Mouse (Mus musculus): Measurements from ENCODE around the gene Mast3. TPM values are rescaled to one million over a fixed set of nuclear protein-coding genes. Genes with fewer than 3 reads are reported as not detected.

Mast3 gene
- polyA plus RNA-seq, 1 experiment from 2014 or later: 10.0 TPM

- Histone ChIP-seq H3K27me3 (ENCODE audit: control insufficient read depth, insufficient read depth, low read length) (no peaks in the 10 kb centered on the region), H3K36me3 (ENCODE audit: control insufficient read depth, insufficient read depth, low read length) (no peaks in the 10 kb centered on the region), H3K4me3 (replicated peaks; ENCODE audit: low read length) (no peak overlapping the region), H3K4me1 (ENCODE audit: control insufficient read depth, insufficient read depth, low read length) (peaks cover 18% of the 10 kb centered on the region), H3K9me3 (replicated peaks; ENCODE audit: control insufficient read depth, low read length) (no peaks in the 10 kb centered on the region), H3K4me2 (ENCODE audit: low read depth, low read length) (no peak overlapping the region), H3K27ac (ENCODE audit: low read length) (no peak overlapping the region), H3K9ac (ENCODE audit: low read length) (no peak overlapping the region)
- no peak for ATAC-seq (ENCODE audit: insufficient read depth, low FRiP score)
- 46% methylated on average over 5 of the region's 5 CpGs for whole genome bisulfite sequencing
These were observed 40.3 kb upstream of the Mast3 start for GRCm38 (mm10) chr8:70845108-70845507.

- H3K4me2 ChIP-seq (ENCODE audit: low read depth, low read length): no peak overlapping the region
- WGBS: under 1% methylated on average over 6 of the region's 6 CpGs
- H3K4me3 ChIP-seq (replicated peaks; ENCODE audit: low read length): no peak overlapping the region
- H3K9me3 ChIP-seq (replicated peaks; ENCODE audit: control insufficient read depth, low read length): no peaks in the 10 kb centered on the region
- no peaks in the 10 kb centered on the region for H3K27me3 ChIP-seq (ENCODE audit: control insufficient read depth, insufficient read depth, low read length)
- H3K27ac ChIP-seq (ENCODE audit: low read length): no peak overlapping the region
- peak overlapping the region; percentile 49 for H3K9ac ChIP-seq (ENCODE audit: low read length)
- H3K4me1 ChIP-seq (ENCODE audit: control insufficient read depth, insufficient read depth, low read length): peaks cover 20% of the 10 kb centered on the region
- H3K36me3 ChIP-seq (ENCODE audit: control insufficient read depth, insufficient read depth, low read length): no peaks in the 10 kb centered on the region
- no peak for ATAC-seq (ENCODE audit: insufficient read depth, low FRiP score)
These were observed 39.7 kb upstream of the Mast3 start for GRCm38 (mm10) chr8:70844523-70844922.

- H3K27ac ChIP-seq (ENCODE audit: low read length): no peak overlapping the region
- no peaks in the 10 kb centered on the region for H3K27me3 ChIP-seq (ENCODE audit: control insufficient read depth, insufficient read depth, low read length)
- no peak overlapping the region for H3K4me2 ChIP-seq (ENCODE audit: low read depth, low read length)
- WGBS: 84% methylated on average over 8 of the region's 8 CpGs
- H3K4me3 ChIP-seq (replicated peaks; ENCODE audit: low read length): no peak overlapping the region
- peaks cover 22% of the 10 kb centered on the region for H3K4me1 ChIP-seq (ENCODE audit: control insufficient read depth, insufficient read depth, low read length)
- H3K9ac ChIP-seq (ENCODE audit: low read length): no peak overlapping the region
- no peaks in the 10 kb centered on the region for H3K9me3 ChIP-seq (replicated peaks; ENCODE audit: control insufficient read depth, low read length)
- no peak for ATAC-seq (ENCODE audit: insufficient read depth, low FRiP score)
- H3K36me3 ChIP-seq (ENCODE audit: control insufficient read depth, insufficient read depth, low read length): no peaks in the 10 kb centered on the region
These were observed 39.1 kb upstream of the Mast3 start for GRCm38 (mm10) chr8:70843941-70844340.

- ATAC-seq (ENCODE audit: insufficient read depth, low FRiP score): no peak
- Histone ChIP-seq H3K9me3 (replicated peaks; ENCODE audit: control insufficient read depth, low read length) (no peaks in the 10 kb centered on the region), H3K4me3 (replicated peaks; ENCODE audit: low read length) (no peak overlapping the region), H3K9ac (ENCODE audit: low read length) (no peak overlapping the region; the same call in 1 of the 2 replicates), H3K36me3 (ENCODE audit: control insufficient read depth, insufficient read depth, low read length) (no peaks in the 10 kb centered on the region), H3K4me1 (ENCODE audit: control insufficient read depth, insufficient read depth, low read length) (peaks cover 28% of the 10 kb centered on the region), H3K4me2 (ENCODE audit: low read depth, low read length) (no peak overlapping the region), H3K27ac (ENCODE audit: low read length) (no peak overlapping the region), H3K27me3 (ENCODE audit: control insufficient read depth, insufficient read depth, low read length) (no peaks in the 10 kb centered on the region)
- WGBS: 78% methylated on average over 5 of the region's 5 CpGs
These were observed 38.4 kb upstream of the Mast3 start for GRCm38 (mm10) chr8:70843214-70843773.

GRCm38 (mm10) chr8:70842484-70842883, 37.6 kb upstream of the Mast3 start:
- H3K4me2 ChIP-seq (ENCODE audit: low read depth, low read length): no peak overlapping the region
- 73% methylated on average over 25 of the region's 25 CpGs for WGBS
- no peak for ATAC-seq (ENCODE audit: insufficient read depth, low FRiP score)

GRCm38 (mm10) chr8:70841147-70842072, 36.6 kb upstream of the Mast3 start:
- Histone ChIP-seq H3K9ac (ENCODE audit: low read length) (peak overlapping the region; percentile 65), H3K4me1 (ENCODE audit: control insufficient read depth, insufficient read depth, low read length) (peaks cover 29% of the 10 kb centered on the region), H3K36me3 (ENCODE audit: control insufficient read depth, insufficient read depth, low read length) (no peaks in the 10 kb centered on the region), H3K27me3 (ENCODE audit: control insufficient read depth, insufficient read depth, low read length) (no peaks in the 10 kb centered on the region), H3K27ac (ENCODE audit: low read length) (peak overlapping the region; percentile 95), H3K4me2 (ENCODE audit: low read depth, low read length) (peak overlapping the region; percentile 40), H3K9me3 (replicated peaks; ENCODE audit: control insufficient read depth, low read length) (no peaks in the 10 kb centered on the region), H3K4me3 (replicated peaks; ENCODE audit: low read length) (no peak overlapping the region)
- 25% methylated on average over 22 of the region's 22 CpGs for WGBS
- ATAC-seq (ENCODE audit: insufficient read depth, low FRiP score): no peak

More at GRCm38 (mm10) chr8:70842484-70842883, 37.6 kb upstream of the Mast3 start:
- no peaks in the 10 kb centered on the region for H3K36me3 ChIP-seq (ENCODE audit: control insufficient read depth, insufficient read depth, low read length)
- no peaks in the 10 kb centered on the region for H3K27me3 ChIP-seq (ENCODE audit: control insufficient read depth, insufficient read depth, low read length)
- no peak overlapping the region for H3K9ac ChIP-seq (ENCODE audit: low read length)
- H3K9me3 ChIP-seq (replicated peaks; ENCODE audit: control insufficient read depth, low read length): no peaks in the 10 kb centered on the region
- H3K4me3 ChIP-seq (replicated peaks; ENCODE audit: low read length): no peak overlapping the region
- H3K27ac ChIP-seq (ENCODE audit: low read length): no peak overlapping the region
- H3K4me1 ChIP-seq (ENCODE audit: control insufficient read depth, insufficient read depth, low read length): peaks cover 29% of the 10 kb centered on the region

- Histone ChIP-seq H3K36me3 (ENCODE audit: control insufficient read depth, insufficient read depth, low read length) (0 out of 2 replicates have a peak, but pooled peaks cover 4% of the 10 kb centered on the region), H3K27me3 (ENCODE audit: control insufficient read depth, insufficient read depth, low read length) (no peaks in the 10 kb centered on the region), H3K4me2 (ENCODE audit: low read depth, low read length) (no peak overlapping the region), H3K9ac (ENCODE audit: low read length) (peak overlapping the region; percentile 65; the same call in 1 of the 2 replicates), H3K27ac (ENCODE audit: low read length) (peak overlapping the region; percentile 95), H3K4me3 (replicated peaks; ENCODE audit: low read length) (no peak overlapping the region), H3K9me3 (replicated peaks; ENCODE audit: control insufficient read depth, low read length) (no peaks in the 10 kb centered on the region), H3K4me1 (ENCODE audit: control insufficient read depth, insufficient read depth, low read length) (peaks cover 29% of the 10 kb centered on the region)
- 39% methylated on average over 10 of the region's 10 CpGs for WGBS
- no peak for ATAC-seq (ENCODE audit: insufficient read depth, low FRiP score)
These were observed 35.7 kb upstream of the Mast3 start for GRCm38 (mm10) chr8:70840590-70840989.

GRCm38 (mm10) chr8:70839408-70840351, 34.8 kb upstream of the Mast3 start, which contains the start of gene Arrdc2:
TSS of gene Arrdc2 (minus strand) at chr8:70839720.
- H3K4me3 ChIP-seq (replicated peaks; ENCODE audit: low read length): peak within 1 kb of the TSS; percentile 66
- 2% methylated on average over 55 of the region's 55 CpGs for WGBS
- peaks cover 29% of the 10 kb centered on the region for H3K4me1 ChIP-seq (ENCODE audit: control insufficient read depth, insufficient read depth, low read length)

More at GRCm38 (mm10) chr8:70839408-70840351, 34.8 kb upstream of the Mast3 start, which contains the start of gene Arrdc2:
- peak within 1 kb of the TSS; percentile 66 for H3K4me2 ChIP-seq (ENCODE audit: low read depth, low read length)
- no peaks in the 10 kb centered on the region for H3K27me3 ChIP-seq (ENCODE audit: control insufficient read depth, insufficient read depth, low read length)
- H3K36me3 ChIP-seq (ENCODE audit: control insufficient read depth, insufficient read depth, low read length): 0 out of 2 replicates have a peak, but pooled peaks cover 4% of the 10 kb centered on the region
- H3K9me3 ChIP-seq (replicated peaks; ENCODE audit: control insufficient read depth, low read length): no peaks in the 10 kb centered on the region
- H3K9ac ChIP-seq (ENCODE audit: low read length): peak within 1 kb of the TSS; percentile 82
- H3K27ac ChIP-seq (ENCODE audit: low read length): peak within 1 kb of the TSS; percentile 95
- ATAC-seq (ENCODE audit: insufficient read depth, low FRiP score): peak; percentile 97
